Mouse (Mus musculus): Measurements from ENCODE around the gene Shisal2b.

Shisal2b gene

DNA sequence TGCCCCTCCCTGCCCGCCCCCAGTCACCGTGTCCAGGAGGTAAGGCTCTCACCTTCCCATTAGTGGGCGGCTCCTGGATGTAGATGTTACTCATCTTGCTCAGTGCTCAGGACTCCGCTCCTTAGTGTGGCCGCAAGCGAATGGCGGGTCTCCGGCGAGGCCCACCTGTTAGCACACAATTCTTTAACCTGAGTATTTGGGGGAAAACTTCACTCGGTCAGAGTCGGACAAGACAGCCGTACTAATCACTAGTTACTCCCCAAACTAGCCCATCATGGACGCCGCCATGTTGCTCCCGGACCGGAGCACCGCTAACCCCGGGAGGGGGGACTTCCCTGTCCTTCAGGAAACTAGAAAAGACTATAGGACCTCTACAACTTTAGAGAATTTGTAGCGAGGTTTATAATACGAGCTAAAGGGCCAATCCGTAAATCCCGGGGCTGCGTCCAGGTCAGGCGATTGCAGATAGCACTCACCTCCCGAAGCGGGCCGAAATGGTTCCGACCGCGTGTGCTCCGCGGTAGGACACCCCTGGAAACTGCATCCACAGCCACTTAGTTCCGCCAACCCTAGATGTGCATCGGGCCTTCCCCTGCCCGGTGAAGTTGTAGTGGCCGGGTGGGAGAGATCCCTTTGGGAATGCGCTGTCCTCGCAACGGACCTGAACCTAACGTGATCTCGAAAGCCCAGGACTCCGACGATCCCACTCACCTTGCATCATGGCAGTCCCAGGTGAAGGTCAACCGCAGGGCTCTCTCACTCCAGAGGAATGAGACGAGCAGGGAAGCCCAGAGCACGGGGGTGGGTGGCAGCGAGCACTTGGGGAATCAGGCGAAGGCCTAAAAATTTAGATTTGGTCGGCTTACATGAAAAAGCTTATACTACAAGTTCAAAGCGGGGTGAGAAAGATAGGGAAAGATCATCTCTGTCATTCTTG is 46.8 kb downstream of the Shisal2b start, which contains the start of gene Cwc27:
TSS of gene Cwc27 (minus strand) at position 508 of the 937 bp plus-strand sequence.
- peak; percentile 83 for DNase-seq

- DNase-seq: no peak
Measured at GRCm38 (mm10) chr13:104816270-104816634, 47.4 kb downstream of the Shisal2b start.

GRCm38 (mm10) chr13:104805681-104806080 is 58.0 kb downstream of the Shisal2b start:
- no peak for DNase-seq

DNA sequence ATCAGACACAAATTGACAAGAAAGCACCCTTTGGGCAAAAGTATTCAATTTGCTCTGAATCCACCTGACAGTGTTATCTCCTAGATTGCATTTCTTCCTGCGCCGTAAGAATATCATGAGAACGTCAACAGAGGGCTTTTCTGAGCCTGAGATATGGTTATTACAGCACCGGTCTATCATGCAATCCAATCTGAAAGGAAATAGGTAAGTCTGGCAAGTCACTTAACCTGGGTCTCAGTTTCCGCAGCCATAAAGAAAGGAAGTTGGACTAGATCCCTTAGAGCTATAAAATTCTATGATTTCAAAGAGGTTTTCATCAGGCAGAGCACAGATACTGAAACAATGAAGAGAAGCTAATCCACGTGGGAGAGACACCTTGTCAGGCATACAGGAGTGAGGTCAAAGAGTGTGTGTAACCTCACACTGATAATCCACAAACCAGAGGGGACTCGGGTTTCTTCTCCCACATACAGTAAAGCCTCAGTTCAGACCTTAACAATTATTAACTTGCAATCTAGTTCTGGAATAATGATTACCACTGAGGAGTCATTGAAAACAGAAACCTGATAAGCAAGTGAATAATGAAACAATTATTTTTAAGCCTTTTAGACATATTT is 64.0 kb downstream of the Shisal2b start:
- no peak for DNase-seq

GRCm38 (mm10) chr13:104799067-104799466 is 64.6 kb downstream of the Shisal2b start:
- no peak for DNase-seq

Measured in cerebellum, adult 9-11 months (tissue).